Mouse (Mus musculus) intestine, embryonic 16.5 days (tissue): Measurements from ENCODE around the gene Pld5. TPM values are rescaled to one million over a fixed set of nuclear protein-coding genes. Genes with fewer than 3 reads are reported as not detected.

Source experiments
- ATAC-seq: fragments of 200-750 bp; cut with Nextera tagmentation; 2 replicates; pipeline ENCODE4 v1.8.0; 2017; ENCODE audit warnings: moderate TSS enrichment, moderate library complexity
- H3K27ac ChIP-seq: fragments of 300-500 bp; sonication (generic); 2 replicates; pipeline ENCODE4 v1.5.1; 2014; ENCODE audit warnings: mild to moderate bottlenecking, low read length
- H3K27me3 ChIP-seq: fragments of 300-500 bp; sonication (generic); replicated peaks from 2 replicates; pipeline ENCODE4 v1.6.1; 2014; ENCODE audit warnings: low read length, control low read depth, mixed read lengths; ENCODE audit not compliant: control insufficient read depth, insufficient read depth
- H3K36me3 ChIP-seq: fragments of 300-500 bp; sonication (generic); 2 replicates; pipeline ENCODE4 v1.6.1; 2014; ENCODE audit warnings: low read length, control low read depth; ENCODE audit not compliant: control insufficient read depth, insufficient read depth
- H3K4me1 ChIP-seq: fragments of 300-500 bp; sonication (generic); 2 replicates; pipeline ENCODE4 v1.6.1; 2014; ENCODE audit warnings: low read length, control low read depth, mixed read lengths; ENCODE audit not compliant: control insufficient read depth, insufficient read depth
- H3K4me2 ChIP-seq: fragments of 300-500 bp; sonication (generic); 2 replicates; pipeline ENCODE4 v1.6.1; 2014; ENCODE audit warnings: low read depth, low read length, control low read depth
- H3K4me3 ChIP-seq: fragments of 300-500 bp; sonication (generic); 2 replicates; pipeline ENCODE4 v1.5.1; 2014; ENCODE audit warnings: mild to moderate bottlenecking, low read length
- H3K9ac ChIP-seq: fragments of 300-500 bp; sonication (generic); 2 replicates; pipeline ENCODE4 v1.6.1; 2014; ENCODE audit warnings: low read depth, low read length
- H3K9me3 ChIP-seq: fragments of 300-500 bp; sonication (generic); 2 replicates; pipeline ENCODE4 v1.6.1; 2016; ENCODE audit warnings: low read length, control low read depth; ENCODE audit not compliant: control insufficient read depth
- WGBS: fragments of 180-500 bp; shearing (Covaris S2); extraction: QIAGEN DNeasy Blood & Tissue Kit; methylation state at CpG from one replicate; pipeline ENCODE4 v1.1.7; 2014; 5-methylcytosine and 5-hydroxymethylcytosine counted together
- polyA plus RNA-seq: library from polyadenylated mRNA; unstranded; fragments of >200 nt; fragmentation: Nextera tagmentation; extraction: Ambion mirVana; gene quantifications from 2 replicates; pipeline ENCODE4 v1.2.1, GENCODE M21; 2015

Pld5 gene
- polyA plus RNA-seq, 1 experiment from 2014 or later = 0.60 TPM

DNA sequence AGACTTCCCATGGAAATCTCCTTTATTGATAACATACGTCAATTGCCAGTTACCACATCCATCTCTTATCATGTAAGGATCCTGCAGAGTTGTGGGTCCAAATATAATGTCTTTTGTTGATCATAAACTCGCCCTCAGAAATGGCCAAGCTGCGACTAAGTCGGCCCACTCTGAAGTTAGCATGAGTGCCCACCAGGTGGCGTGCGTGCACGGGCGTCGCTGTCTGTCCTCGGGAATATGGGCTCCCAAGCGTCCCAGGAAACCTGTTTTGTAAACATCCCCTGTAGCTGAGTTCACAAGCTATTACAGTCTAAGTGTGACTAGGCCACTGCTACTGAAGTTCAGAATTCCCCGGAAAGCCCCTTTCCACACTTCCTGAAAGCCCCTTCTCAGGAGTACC is 51.9 kb downstream of the Pld5 start:
- H3K27me3 ChIP-seq = no peaks in the 10 kb centered on the region
- no peaks in the 10 kb centered on the region for H3K4me1 ChIP-seq
- 6% methylated on average over 12 of the region's 12 CpGs for WGBS
- peak; percentile 44; the same call in 1 of the 2 replicates for ATAC-seq
- no peak overlapping the region for H3K27ac ChIP-seq
- no peaks in the 10 kb centered on the region for H3K9me3 ChIP-seq
- H3K4me3 ChIP-seq = no peak overlapping the region
- no peak overlapping the region for H3K9ac ChIP-seq
- no peaks in the 10 kb centered on the region for H3K36me3 ChIP-seq
- no peak overlapping the region for H3K4me2 ChIP-seq

GRCm38 (mm10) chr1:176218217-176218616 is 56.9 kb downstream of the Pld5 start:
- Histone ChIP-seq H3K9ac (no peak overlapping the region), H3K27ac (no peak overlapping the region), H3K27me3 (no peaks in the 10 kb centered on the region), H3K4me1 (peaks cover 6% of the 10 kb centered on the region; the same call in 1 of the 2 replicates), H3K9me3 (no peaks in the 10 kb centered on the region), H3K36me3 (no peaks in the 10 kb centered on the region), H3K4me3 (no peak overlapping the region), H3K4me2 (no peak overlapping the region)
- 81% methylated on average over 5 of the region's 5 CpGs for WGBS
- ATAC-seq = no peak

- Histone ChIP-seq H3K9me3 (no peaks in the 10 kb centered on the region), H3K4me3 (0 out of 2 replicates have a peak overlapping the region, but pooled peaks have one; percentile 11), H3K4me1 (peaks cover 6% of the 10 kb centered on the region; the same call in 1 of the 2 replicates), H3K36me3 (no peaks in the 10 kb centered on the region), H3K4me2 (peak overlapping the region; percentile 42; the same call in 1 of the 2 replicates), H3K27me3 (no peaks in the 10 kb centered on the region), H3K27ac (no peak overlapping the region), H3K9ac (0 out of 2 replicates have a peak overlapping the region, but pooled peaks have one; percentile 29)
- peak; percentile 55; the same call in 1 of the 2 replicates for ATAC-seq
- 29% methylated on average over 17 of the region's 17 CpGs for WGBS
Measured at GRCm38 (mm10) chr1:176213645-176214221, 61.4 kb downstream of the Pld5 start.

DNA sequence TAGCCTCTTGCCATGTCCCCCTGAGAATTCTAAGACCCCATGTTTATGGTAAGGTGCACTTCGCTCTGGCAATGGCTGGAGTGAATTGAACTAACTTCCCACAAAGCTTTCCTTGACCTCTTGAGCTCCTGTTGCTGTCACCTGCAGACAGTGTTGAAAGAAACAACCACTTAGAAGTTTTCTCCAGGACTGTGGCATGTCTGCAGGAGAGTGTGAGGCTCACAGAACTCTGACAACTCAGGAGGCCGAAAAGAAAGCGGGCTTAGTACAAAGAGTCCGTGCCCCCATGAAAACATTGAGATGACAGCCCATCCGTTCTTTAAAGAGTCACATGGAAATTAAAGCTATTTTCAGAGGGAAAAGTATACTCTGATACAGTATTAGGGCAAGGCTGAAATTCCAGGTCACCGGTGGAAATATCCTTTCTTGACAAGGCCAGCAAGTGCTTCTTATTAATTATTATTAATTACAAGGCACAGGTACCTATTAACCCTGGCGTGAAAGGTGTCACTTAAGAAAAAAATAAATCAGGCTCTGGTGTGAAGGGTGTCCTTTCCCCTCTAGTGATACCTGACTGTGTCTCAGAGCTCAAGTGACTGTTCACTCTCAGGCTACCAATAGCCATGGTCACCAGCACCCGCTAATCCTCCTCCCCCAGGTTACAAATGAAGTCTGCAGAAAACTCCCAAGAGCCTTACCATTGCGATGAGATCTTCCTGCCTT is 62.0 kb downstream of the Pld5 start:
- ATAC-seq = no peak
- Histone ChIP-seq H3K9me3 (no peaks in the 10 kb centered on the region), H3K9ac (no peak overlapping the region)

GRCm38 (mm10) chr1:176210803-176211202 is 64.3 kb downstream of the Pld5 start:
- no peak overlapping the region for H3K4me2 ChIP-seq
- no peaks in the 10 kb centered on the region for H3K27me3 ChIP-seq
- 93% methylated on average over 1 of the region's 1 CpGs for WGBS
- no peak overlapping the region for H3K4me3 ChIP-seq
- no peak overlapping the region for H3K9ac ChIP-seq
- H3K4me1 ChIP-seq = peaks cover 6% of the 10 kb centered on the region; the same call in 1 of the 2 replicates
- no peaks in the 10 kb centered on the region for H3K9me3 ChIP-seq
- no peak overlapping the region for H3K27ac ChIP-seq
- no peak for ATAC-seq
- no peaks in the 10 kb centered on the region for H3K36me3 ChIP-seq

More for the DNA sequence above, 62.0 kb downstream of the Pld5 start:
- Histone ChIP-seq H3K27ac (no peak overlapping the region), H3K4me2 (peak overlapping the region; percentile 42; the same call in 1 of the 2 replicates), H3K36me3 (no peaks in the 10 kb centered on the region), H3K4me3 (0 out of 2 replicates have a peak overlapping the region, but pooled peaks have one; percentile 11), H3K4me1 (peaks cover 6% of the 10 kb centered on the region; the same call in 1 of the 2 replicates), H3K27me3 (no peaks in the 10 kb centered on the region)
- WGBS = 68% methylated on average over 9 of the region's 9 CpGs

- 84% methylated on average over 2 of the region's 2 CpGs for WGBS
Measured at GRCm38 (mm10) chr1:176208014-176208413, 67.1 kb downstream of the Pld5 start.

GRCm38 (mm10) chr1:176202360-176202759 is 72.8 kb downstream of the Pld5 start:
- 64% methylated on average over 3 of the region's 3 CpGs for WGBS
- no peak for ATAC-seq
- no peak overlapping the region for H3K9ac ChIP-seq

More at GRCm38 (mm10) chr1:176208014-176208413, 67.1 kb downstream of the Pld5 start:
- ATAC-seq = no peak
- Histone ChIP-seq H3K9me3 (no peaks in the 10 kb centered on the region), H3K36me3 (no peaks in the 10 kb centered on the region), H3K4me1 (no peaks in the 10 kb centered on the region), H3K27ac (no peak overlapping the region), H3K4me2 (no peak overlapping the region), H3K9ac (no peak overlapping the region), H3K4me3 (no peak overlapping the region), H3K27me3 (no peaks in the 10 kb centered on the region)

GRCm38 (mm10) chr1:176197036-176197766 is 77.9 kb downstream of the Pld5 start:
- 88% methylated on average over 6 of the region's 6 CpGs for WGBS
- H3K4me1 ChIP-seq = no peaks in the 10 kb centered on the region
- no peaks in the 10 kb centered on the region for H3K36me3 ChIP-seq
- no peak overlapping the region for H3K9ac ChIP-seq
- no peak overlapping the region for H3K27ac ChIP-seq
- H3K27me3 ChIP-seq = no peaks in the 10 kb centered on the region
- H3K4me2 ChIP-seq = no peak overlapping the region
- no peaks in the 10 kb centered on the region for H3K9me3 ChIP-seq
- ATAC-seq = no peak
- H3K4me3 ChIP-seq = no peak overlapping the region

More at GRCm38 (mm10) chr1:176202360-176202759, 72.8 kb downstream of the Pld5 start:
- Histone ChIP-seq H3K4me1 (no peaks in the 10 kb centered on the region), H3K4me3 (no peak overlapping the region), H3K4me2 (no peak overlapping the region), H3K27ac (no peak overlapping the region), H3K27me3 (no peaks in the 10 kb centered on the region), H3K9me3 (no peaks in the 10 kb centered on the region), H3K36me3 (no peaks in the 10 kb centered on the region)

- H3K9ac ChIP-seq = no peak overlapping the region
- WGBS = 83% methylated on average over 4 of the region's 4 CpGs
- no peak overlapping the region for H3K4me2 ChIP-seq
- no peak overlapping the region for H3K27ac ChIP-seq
- no peak overlapping the region for H3K4me3 ChIP-seq
- no peak for ATAC-seq
- no peaks in the 10 kb centered on the region for H3K4me1 ChIP-seq
- H3K9me3 ChIP-seq = no peaks in the 10 kb centered on the region
- H3K27me3 ChIP-seq = no peaks in the 10 kb centered on the region
- no peaks in the 10 kb centered on the region for H3K36me3 ChIP-seq
Measured at GRCm38 (mm10) chr1:176196341-176196740, 78.8 kb downstream of the Pld5 start.
